Mouse (Mus musculus) limb, embryonic 15.5 days (tissue): ENCODE results near the gene Irak2. TPM values are rescaled to one million over a fixed set of nuclear protein-coding genes. Genes with fewer than 3 reads are reported as not detected.

Experiments used
- microRNA-seq: library from miRNA; unstranded; fragments of <30 nt; microRNA quantifications from one replicate; pipeline ENCODE4, GENCODE M21; 2016
- polyA plus RNA-seq: library from polyadenylated mRNA; unstranded; fragments of >200 nt; fragmentation: Nextera tagmentation; extraction: Ambion mirVana; gene quantifications from 2 replicates; pipeline ENCODE4 v1.2.1, GENCODE M21; 2015

The Irak2 gene
- polyA plus RNA-seq, 1 experiment from 2014 or later: 4.6 TPM

Small RNA genes lying within 50 kb of the gene (microRNA-seq; reads per million reads assigned to microRNA genes)
- gene Mir7042: 0.82 reads per million

Other genes starting within 250 kb of the Irak2 start
- gene Ttll3, start 249.2 kb upstream of the Irak2 start, polyA plus RNA-seq: 4.4 and 5.6 TPM in 2 replicates
- 20.4 and 21.3 TPM in 2 replicates for gene Rpusd3, start 219.1 kb upstream of the Irak2 start, polyA plus RNA-seq
- 0.63 TPM in 1 of 2 replicates, not detected in the other for gene Cidec, start 202.7 kb upstream of the Irak2 start, polyA plus RNA-seq
- gene Jagn1, start 195.9 kb upstream of the Irak2 start, polyA plus RNA-seq: 85.0 and 88.5 TPM in 2 replicates
- 8.9 and 9.7 TPM in 2 replicates for gene Il17re, start 180.0 kb upstream of the Irak2 start, polyA plus RNA-seq
- gene Il17rc, start 167.0 kb upstream of the Irak2 start, polyA plus RNA-seq: 58.4 and 63.5 TPM in 2 replicates
- 22.1 and 27.2 TPM in 2 replicates for gene Creld1, start 155.2 kb upstream of the Irak2 start, polyA plus RNA-seq
- 0.44 and 0.61 TPM in 2 replicates for gene Prrt3, start 136.5 kb upstream of the Irak2 start, polyA plus RNA-seq
- 106 and 110 TPM in 2 replicates for gene Emc3, start 106.8 kb upstream of the Irak2 start, polyA plus RNA-seq
- 5.9 and 6.6 TPM in 2 replicates for gene Fancd2, start 106.8 kb upstream of the Irak2 start, polyA plus RNA-seq
- not detected in 2 replicates for gene Fancd2os, start 37.8 kb upstream of the Irak2 start, polyA plus RNA-seq
- 222 and 231 TPM in 2 replicates for gene Brk1, start 33.7 kb upstream of the Irak2 start, polyA plus RNA-seq
- gene Vhl, start 14.5 kb upstream of the Irak2 start, polyA plus RNA-seq: 41.4 and 44.3 TPM in 2 replicates
- 0.61 and 0.63 TPM in 2 replicates for gene Tatdn2, start 58.6 kb downstream of the Irak2 start, polyA plus RNA-seq
- 0.30 and 0.42 TPM in 2 replicates for gene Ghrl, start 81.4 kb downstream of the Irak2 start, polyA plus RNA-seq
- gene Sec13, start 102.3 kb downstream of the Irak2 start, polyA plus RNA-seq: 308 and 336 TPM in 2 replicates